Mouse (Mus musculus) urinary bladder, postnatal 4 days (tissue): Measurements from ENCODE around the gene Pi4ka.

Experiments
- DNase-seq, 2 experiments: peaks; one replicate each; pipeline ENCODE4 v3.0.0; 2021 to 2022; ENCODE audit warnings: low spot score in 2 of 2

Gene Pi4ka

GRCm38 (mm10) chr16:17336089-17336488, 70.0 kb downstream of the Pi4ka start:
- no peak for DNase-seq

- DNase-seq = no peak
These were observed 71.5 kb downstream of the Pi4ka start for GRCm38 (mm10) chr16:17334574-17334973.

GRCm38 (mm10) chr16:17331855-17332254, 74.3 kb downstream of the Pi4ka start:
- no peak for DNase-seq

- DNase-seq = no peak
These were observed 75.0 kb downstream of the Pi4ka start, which contains the start of gene Serpind1 for GRCm38 (mm10) chr16:17331116-17331515. Serpind1 (plus strand) TSS chr16:17331371.

- no peak for DNase-seq
These were observed 76.1 kb downstream of the Pi4ka start for GRCm38 (mm10) chr16:17329848-17330570.

GRCm38 (mm10) chr16:17326064-17326463, 80.0 kb downstream of the Pi4ka start:
- DNase-seq = no peak

GRCm38 (mm10) chr16:17324745-17325144, 81.4 kb downstream of the Pi4ka start:
- no peak for DNase-seq

- DNase-seq = no peak
These were observed 84.6 kb downstream of the Pi4ka start for GRCm38 (mm10) chr16:17321481-17321880.

- DNase-seq = no peak
These were observed 89.6 kb downstream of the Pi4ka start for GRCm38 (mm10) chr16:17316554-17316953.

GRCm38 (mm10) chr16:17312531-17312930, 93.6 kb downstream of the Pi4ka start:
- no peak for DNase-seq

GRCm38 (mm10) chr16:17309036-17309435, 97.1 kb downstream of the Pi4ka start:
- DNase-seq = no peak

- DNase-seq = no peak
These were observed 98.7 kb downstream of the Pi4ka start for GRCm38 (mm10) chr16:17307461-17307860.

GRCm38 (mm10) chr16:17303521-17304245, 102.4 kb downstream of the Pi4ka start:
- no peak for DNase-seq

GRCm38 (mm10) chr16:17300818-17301217, 105.3 kb downstream of the Pi4ka start:
- DNase-seq = no peak

- peak; percentile 53 to 79 for DNase-seq
These were observed 113.4 kb downstream of the Pi4ka start for GRCm38 (mm10) chr16:17292751-17293150.

GRCm38 (mm10) chr16:17291016-17291415, 115.1 kb downstream of the Pi4ka start:
- DNase-seq = no peak

- DNase-seq = no peak
These were observed 119.0 kb downstream of the Pi4ka start for GRCm38 (mm10) chr16:17287103-17287502.

- no peak for DNase-seq
These were observed 123.0 kb downstream of the Pi4ka start for GRCm38 (mm10) chr16:17283151-17283550.

GRCm38 (mm10) chr16:17280471-17280870, 125.6 kb downstream of the Pi4ka start:
- DNase-seq = no peak

GRCm38 (mm10) chr16:17277342-17278211, 128.5 kb downstream of the Pi4ka start:
- no peak for DNase-seq

GRCm38 (mm10) chr16:17276164-17277151, 129.7 kb downstream of the Pi4ka start:
- peak; percentile 87 to 94 for DNase-seq
